Mouse (Mus musculus): ENCODE results near the gene Atg4d. TPM values are rescaled to one million over a fixed set of nuclear protein-coding genes. Genes with fewer than 3 reads are reported as not detected.
"Not testable (repeated sequence)": the region's sequence is repeated elsewhere in the genome, so short reads cannot be mapped to it uniquely, and the experiment has no call there.

Gene Atg4d
- polyA plus RNA-seq, 1 experiment from 2014 or later = 45.2 TPM

GRCm38 (mm10) chr9:21266889-21267288 is 1.8 kb downstream of the Atg4d start:
- Histone ChIP-seq H3K9me3 (no peaks in the 10 kb centered on the region), H3K36me3 (replicated peaks) (peaks cover 54% of the 10 kb centered on the region), H3K27ac (no peak overlapping the region), H3K4me1 (peaks cover 25% of the 10 kb centered on the region), H3K27me3 (ENCODE audit: poor library complexity, severe bottlenecking) (no peaks in the 10 kb centered on the region), H3K4me3 (peak overlapping the region; percentile 92; the same call in 1 of the 2 replicates)
- DNase-seq (ENCODE audit: extremely low spot score, low spot score) = no peak
- WGBS = 95% methylated on average over 5 of the region's 5 CpGs

- Histone ChIP-seq H3K9me3 (no peaks in the 10 kb centered on the region), H3K4me1 (peaks cover 25% of the 10 kb centered on the region), H3K4me3 (no peak overlapping the region), H3K27me3 (ENCODE audit: poor library complexity, severe bottlenecking) (no peaks in the 10 kb centered on the region), H3K36me3 (replicated peaks) (peaks cover 68% of the 10 kb centered on the region), H3K27ac (no peak overlapping the region)
- DNase-seq (ENCODE audit: extremely low spot score, low spot score) = no peak
- WGBS = 94% methylated on average over 16 of the region's 16 CpGs
Observed at GRCm38 (mm10) chr9:21268305-21268704, 3.2 kb downstream of the Atg4d start.

- Histone ChIP-seq H3K4me1 (peaks cover 21% of the 10 kb centered on the region), H3K36me3 (replicated peaks) (peaks cover 81% of the 10 kb centered on the region)
- DNase-seq (ENCODE audit: extremely low spot score, low spot score); H3K27ac ChIP-seq; H3K4me3 ChIP-seq; H3K9me3 ChIP-seq; H3K27me3 ChIP-seq (ENCODE audit: poor library complexity, severe bottlenecking): not testable (repeated sequence)
- WGBS = 91% methylated on average over 5 of the region's 5 CpGs
Observed at GRCm38 (mm10) chr9:21269590-21269989, 4.5 kb downstream of the Atg4d start.

- H3K27ac ChIP-seq = no peak overlapping the region
- no peaks in the 10 kb centered on the region for H3K4me1 ChIP-seq
- H3K27me3 ChIP-seq (ENCODE audit: poor library complexity, severe bottlenecking) = no peaks in the 10 kb centered on the region
- DNase-seq (ENCODE audit: extremely low spot score, low spot score) = no peak
- WGBS = 89% methylated on average over 9 of the region's 9 CpGs
- peaks cover 99% of the 10 kb centered on the region for H3K36me3 ChIP-seq (replicated peaks)
- H3K4me3 ChIP-seq = no peak overlapping the region
- H3K9me3 ChIP-seq = no peaks in the 10 kb centered on the region
Observed at GRCm38 (mm10) chr9:21272391-21272790, 7.3 kb downstream of the Atg4d start.

GRCm38 (mm10) chr9:21273094-21273493 is 8.0 kb downstream of the Atg4d start:
- H3K9me3 ChIP-seq = no peaks in the 10 kb centered on the region
- no peaks in the 10 kb centered on the region for H3K27me3 ChIP-seq (ENCODE audit: poor library complexity, severe bottlenecking)
- no peak for DNase-seq (ENCODE audit: extremely low spot score, low spot score)
- peaks cover 100% of the 10 kb centered on the region for H3K36me3 ChIP-seq (replicated peaks)
- 92% methylated on average over 8 of the region's 8 CpGs for WGBS
- H3K4me3 ChIP-seq = no peak overlapping the region
- H3K4me1 ChIP-seq = no peaks in the 10 kb centered on the region
- no peak overlapping the region for H3K27ac ChIP-seq

- no peaks in the 10 kb centered on the region for H3K9me3 ChIP-seq
- no peaks in the 10 kb centered on the region for H3K4me1 ChIP-seq
- peaks cover 100% of the 10 kb centered on the region for H3K36me3 ChIP-seq (replicated peaks)
- H3K27ac ChIP-seq = no peak overlapping the region
- no peak for DNase-seq (ENCODE audit: extremely low spot score, low spot score)
- 85% methylated on average over 7 of the region's 7 CpGs for WGBS
- H3K4me3 ChIP-seq = no peak overlapping the region
- H3K27me3 ChIP-seq (ENCODE audit: poor library complexity, severe bottlenecking) = no peaks in the 10 kb centered on the region
Observed at GRCm38 (mm10) chr9:21273520-21274228, 8.6 kb downstream of the Atg4d start.

GRCm38 (mm10) chr9:21274336-21274735 is 9.2 kb downstream of the Atg4d start:
- no peaks in the 10 kb centered on the region for H3K9me3 ChIP-seq
- DNase-seq (ENCODE audit: extremely low spot score, low spot score) = no peak
- WGBS = 94% methylated on average over 3 of the region's 3 CpGs
- no peak overlapping the region for H3K27ac ChIP-seq
- no peak overlapping the region for H3K4me3 ChIP-seq
- no peaks in the 10 kb centered on the region for H3K4me1 ChIP-seq
- peaks cover 100% of the 10 kb centered on the region for H3K36me3 ChIP-seq (replicated peaks)
- H3K27me3 ChIP-seq (ENCODE audit: poor library complexity, severe bottlenecking) = no peaks in the 10 kb centered on the region

GRCm38 (mm10) chr9:21275013-21275710 is 10.1 kb downstream of the Atg4d start:
- DNase-seq (ENCODE audit: extremely low spot score, low spot score) = no peak
- Histone ChIP-seq H3K27ac (no peak overlapping the region), H3K9me3 (no peaks in the 10 kb centered on the region), H3K4me1 (no peaks in the 10 kb centered on the region), H3K27me3 (ENCODE audit: poor library complexity, severe bottlenecking) (no peaks in the 10 kb centered on the region), H3K4me3 (no peak overlapping the region), H3K36me3 (replicated peaks) (peaks cover 100% of the 10 kb centered on the region)
- 89% methylated on average over 7 of the region's 7 CpGs for WGBS

GRCm38 (mm10) chr9:21275727-21276126 is 10.6 kb downstream of the Atg4d start:
- WGBS = 89% methylated on average over 12 of the region's 12 CpGs
- DNase-seq (ENCODE audit: extremely low spot score, low spot score) = no peak
- no peaks in the 10 kb centered on the region for H3K27me3 ChIP-seq (ENCODE audit: poor library complexity, severe bottlenecking)
- no peaks in the 10 kb centered on the region for H3K9me3 ChIP-seq
- H3K4me3 ChIP-seq = no peak overlapping the region
- H3K27ac ChIP-seq = no peak overlapping the region
- peaks cover 99% of the 10 kb centered on the region for H3K36me3 ChIP-seq (replicated peaks)
- H3K4me1 ChIP-seq = no peaks in the 10 kb centered on the region

GRCm38 (mm10) chr9:21276307-21276706 is 11.2 kb downstream of the Atg4d start:
- H3K27ac ChIP-seq = no peak overlapping the region
- no peaks in the 10 kb centered on the region for H3K4me1 ChIP-seq
- DNase-seq (ENCODE audit: extremely low spot score, low spot score) = no peak
- H3K9me3 ChIP-seq = no peaks in the 10 kb centered on the region
- no peak overlapping the region for H3K4me3 ChIP-seq
- 87% methylated on average over 8 of the region's 8 CpGs for WGBS
- no peaks in the 10 kb centered on the region for H3K27me3 ChIP-seq (ENCODE audit: poor library complexity, severe bottlenecking)
- H3K36me3 ChIP-seq (replicated peaks) = peaks cover 99% of the 10 kb centered on the region

- Histone ChIP-seq H3K27me3 (ENCODE audit: poor library complexity, severe bottlenecking) (no peaks in the 10 kb centered on the region), H3K9me3 (no peaks in the 10 kb centered on the region), H3K4me3 (no peak overlapping the region), H3K27ac (no peak overlapping the region), H3K36me3 (replicated peaks) (peaks cover 98% of the 10 kb centered on the region), H3K4me1 (no peaks in the 10 kb centered on the region)
- no peak for DNase-seq (ENCODE audit: extremely low spot score, low spot score)
- 98% methylated on average over 5 of the region's 5 CpGs for WGBS
Observed at GRCm38 (mm10) chr9:21277776-21278175, 12.7 kb downstream of the Atg4d start.

- no peak overlapping the region for H3K4me3 ChIP-seq
- H3K9me3 ChIP-seq = no peaks in the 10 kb centered on the region
- peaks cover 69% of the 10 kb centered on the region for H3K36me3 ChIP-seq (replicated peaks)
- H3K4me1 ChIP-seq = peaks cover 21% of the 10 kb centered on the region
- no peak overlapping the region for H3K27ac ChIP-seq
- WGBS = 92% methylated on average over 5 of the region's 5 CpGs
- DNase-seq (ENCODE audit: extremely low spot score, low spot score) = no peak
- H3K27me3 ChIP-seq (ENCODE audit: poor library complexity, severe bottlenecking) = no peaks in the 10 kb centered on the region
Observed at GRCm38 (mm10) chr9:21283591-21283990, 18.5 kb downstream of the Atg4d start.

GRCm38 (mm10) chr9:21283994-21284393 is 18.9 kb downstream of the Atg4d start:
- no peak for DNase-seq (ENCODE audit: extremely low spot score, low spot score)
- 88% methylated on average over 3 of the region's 3 CpGs for WGBS
- Histone ChIP-seq H3K4me1 (peaks cover 25% of the 10 kb centered on the region), H3K9me3 (no peaks in the 10 kb centered on the region), H3K36me3 (replicated peaks) (peaks cover 69% of the 10 kb centered on the region), H3K4me3 (no peak overlapping the region), H3K27me3 (ENCODE audit: poor library complexity, severe bottlenecking) (no peaks in the 10 kb centered on the region), H3K27ac (no peak overlapping the region)
